14 mouse cellular contexts compared by ENCODE assay signal in the genomic region with DNA sequence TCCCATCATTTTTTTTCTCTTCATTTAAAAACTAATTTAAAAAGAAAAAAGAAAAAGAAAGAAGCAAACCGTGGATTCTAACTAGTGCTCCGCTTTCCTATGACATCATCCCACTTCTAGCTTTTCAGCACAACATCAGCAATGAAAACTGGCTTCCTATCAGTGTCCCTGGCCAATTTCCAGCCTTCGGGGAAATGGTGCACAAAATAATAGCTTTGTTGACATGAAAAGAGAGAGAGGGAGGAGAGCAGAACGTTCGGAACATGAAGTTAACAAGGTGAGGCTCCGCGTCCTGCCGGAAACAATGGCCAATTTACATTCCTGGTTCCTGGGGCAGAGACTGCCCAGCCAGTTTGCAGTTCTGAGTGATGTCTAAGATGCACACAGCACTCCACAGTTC.
A peak's percentile ranks its signal among the peaks of the same experiment; 100 is the strongest.
DNase-seq lines count a peak whose midpoint lies in the region; ATAC-seq and TF ChIP-seq lines count a peak whose summit lies in the region.
"Had no signal": no experiment of that assay in that cellular context is flagged by ENCODE, and none has a peak within 500 bp of the region (broad histone marks: within the 10 kb centered on the region; RNA-seq: fewer than 3 reads in every experiment).

No protein-coding gene starts in this region.

- no peak for ATAC-seq in lung, embryonic 14.5 days (ENCODE audit: insufficient read depth)
- ATAC-seq in hindbrain, embryonic 11.5 days (ENCODE audit: low FRiP score) = no peak
- ATAC-seq: liver, embryonic 12.5 days; midbrain, embryonic 15.5 days had no signal

- H3K36me3 ChIP-seq in heart, embryonic 10.5 days = no peaks in the 10 kb centered on the region
- no peaks in the 10 kb centered on the region for H3K36me3 ChIP-seq in lung, embryonic 14.5 days (ENCODE audit: insufficient read depth)
- no peaks in the 10 kb centered on the region for H3K36me3 ChIP-seq in hindbrain, embryonic 11.5 days (ENCODE audit: control insufficient read depth, insufficient read depth, low read length)
- H3K36me3 ChIP-seq: liver, embryonic 12.5 days; midbrain, embryonic 15.5 days; neural tube, embryonic 13.5 days had no signal

- DNase-seq in heart, adult 11 months = peak; percentile 82
- no peak for DNase-seq in heart, embryonic 10.5 days (ENCODE audit: low spot score)
- peak; percentile 47 for DNase-seq in lung, embryonic 14.5 days
- DNase-seq in lung, postnatal 25 days (ENCODE audit: low spot score) = no peak
- DNase-seq in brain, embryonic 14.5 days (ENCODE audit: low read depth) = peak; percentile 51
- peak; percentile 59 for DNase-seq in heart, postnatal 4 days
- DNase-seq in embryo, embryonic 11 days = no peak
- DNase-seq in hindbrain, embryonic 11.5 days (ENCODE audit: low spot score) = no peak
- DNase-seq: cerebellum, adult 2 months; kidney, postnatal 36 days had no signal

- H3K27ac ChIP-seq in heart, embryonic 10.5 days = no peak overlapping the region
- no peak overlapping the region for H3K27ac ChIP-seq in lung, embryonic 14.5 days (ENCODE audit: low read depth)
- H3K27ac ChIP-seq in hindbrain, embryonic 11.5 days (ENCODE audit: low read depth, low read length) = no peak overlapping the region
- H3K27ac ChIP-seq: liver, embryonic 12.5 days; macrophage; midbrain, embryonic 15.5 days; neural tube, embryonic 13.5 days had no signal

- no peak overlapping the region for H3K4me3 ChIP-seq in heart, embryonic 10.5 days
- H3K4me3 ChIP-seq in lung, embryonic 14.5 days (ENCODE audit: low read depth, low read length) = no peak overlapping the region
- no peak overlapping the region for H3K4me3 ChIP-seq in hindbrain, embryonic 11.5 days (ENCODE audit: low read depth, low read length)
- H3K4me3 ChIP-seq: liver, embryonic 12.5 days; midbrain, embryonic 15.5 days; neural tube, embryonic 13.5 days had no signal

- no peak for TF ChIP-seq POLR2A in brain, embryonic 14.5 days (IDR thresholded peaks at IDR 0.05; ENCODE audit: borderline replicate concordance, extremely low read depth, insufficient read depth, insufficient read length, poor library complexity, severe bottlenecking)

- TF ChIP-seq CTCF in lung, embryonic 14.5 days (IDR thresholded peaks at IDR 0.05; ENCODE audit: low read depth) = no peak
- no peak for TF ChIP-seq CTCF in brain, embryonic 14.5 days (IDR thresholded peaks at IDR 0.05; ENCODE audit: borderline replicate concordance, extremely low read depth, insufficient read depth, insufficient read length)

- H3K9ac ChIP-seq in lung, embryonic 14.5 days = no peak overlapping the region
- no peak overlapping the region for H3K9ac ChIP-seq in hindbrain, embryonic 11.5 days (ENCODE audit: low read depth, low read length)
- H3K9ac ChIP-seq: liver, embryonic 12.5 days; midbrain, embryonic 15.5 days; neural tube, embryonic 13.5 days had no signal

- no peaks in the 10 kb centered on the region for H3K9me3 ChIP-seq in heart, embryonic 10.5 days
- peaks cover 4% of the 10 kb centered on the region; the same call in 1 of the 2 replicates for H3K9me3 ChIP-seq in lung, embryonic 14.5 days (ENCODE audit: low read depth, low read length)
- no peaks in the 10 kb centered on the region for H3K9me3 ChIP-seq in hindbrain, embryonic 11.5 days (ENCODE audit: control insufficient read depth, low read length)
- H3K9me3 ChIP-seq: liver, embryonic 12.5 days; midbrain, embryonic 15.5 days; neural tube, embryonic 13.5 days had no signal

- H3K27me3 ChIP-seq in heart, embryonic 10.5 days (ENCODE audit: insufficient read depth, poor library complexity, severe bottlenecking) = no peaks in the 10 kb centered on the region
- H3K27me3 ChIP-seq in lung, embryonic 14.5 days (ENCODE audit: insufficient read depth, low read length) = no peaks in the 10 kb centered on the region
- H3K27me3 ChIP-seq in hindbrain, embryonic 11.5 days (ENCODE audit: control insufficient read depth, insufficient read depth, low read length) = no peaks in the 10 kb centered on the region
- H3K27me3 ChIP-seq: liver, embryonic 12.5 days; midbrain, embryonic 15.5 days; neural tube, embryonic 13.5 days had no signal

- no peaks in the 10 kb centered on the region for H3K4me1 ChIP-seq in heart, embryonic 10.5 days
- no peaks in the 10 kb centered on the region for H3K4me1 ChIP-seq in lung, embryonic 14.5 days (ENCODE audit: insufficient read depth)
- no peaks in the 10 kb centered on the region for H3K4me1 ChIP-seq in hindbrain, embryonic 11.5 days (replicated peaks; ENCODE audit: control insufficient read depth, insufficient read depth, low read length)
- H3K4me1 ChIP-seq: liver, embryonic 12.5 days; midbrain, embryonic 15.5 days; neural tube, embryonic 13.5 days had no signal

- 60% methylated on average over 8 of the region's 8 CpGs for WGBS in heart, embryonic 10.5 days
- 52% methylated on average over 8 of the region's 8 CpGs for WGBS in lung, embryonic 14.5 days
- 76% methylated on average over 8 of the region's 8 CpGs for WGBS in hindbrain, embryonic 11.5 days

- H3K4me2 ChIP-seq in lung, embryonic 14.5 days = no peak overlapping the region
- no peak overlapping the region for H3K4me2 ChIP-seq in hindbrain, embryonic 11.5 days (replicated peaks; ENCODE audit: low read depth, low read length)
- H3K4me2 ChIP-seq: liver, embryonic 12.5 days; midbrain, embryonic 15.5 days; neural tube, embryonic 13.5 days had no signal

Comparison
In these comparisons a context has a peak if more than half of its experiments do, and no peak if none do; other contexts are left out.
1. DNase-seq: peak in heart, adult 11 months (single experiment), lung, embryonic 14.5 days (single experiment), brain, embryonic 14.5 days (single experiment) and heart, postnatal 4 days (single experiment); none in heart, embryonic 10.5 days (single experiment), lung, postnatal 25 days (single experiment), embryo, embryonic 11 days (single experiment) and hindbrain, embryonic 11.5 days (single experiment).